Mouse (Mus musculus) liver, embryonic 15.5 days (tissue): ENCODE data around the gene Rapgef3. TPM values are rescaled to one million over a fixed set of nuclear protein-coding genes. Genes with fewer than 3 reads are reported as not detected.

ENCODE experiments used
- ATAC-seq: fragments of 200-750 bp; cut with Nextera tagmentation; 2 replicates; pipeline ENCODE4 v1.8.0; 2017; ENCODE audit warnings: moderate number of reproducible peaks, mild to moderate bottlenecking, moderate library complexity; ENCODE audit not compliant: insufficient read depth
- H3K27ac ChIP-seq: fragments of 300-500 bp; sonication (generic); replicated peaks from 2 replicates; pipeline ENCODE4 v1.5.1; 2015; ENCODE audit warnings: mild to moderate bottlenecking, inconsistent platforms
- H3K27me3 ChIP-seq: fragments of 300-500 bp; sonication (generic); 2 replicates; pipeline ENCODE4 v1.6.1; 2015; ENCODE audit warnings: mild to moderate bottlenecking, inconsistent platforms
- H3K36me3 ChIP-seq: fragments of 300-500 bp; sonication (generic); replicated peaks from 2 replicates; pipeline ENCODE4 v1.6.1; 2015; ENCODE audit warnings: moderate library complexity, mild to moderate bottlenecking, inconsistent platforms
- H3K4me1 ChIP-seq: fragments of 300-500 bp; sonication (generic); replicated peaks from 2 replicates; pipeline ENCODE4 v1.6.1; 2015; ENCODE audit warnings: inconsistent platforms
- H3K4me2 ChIP-seq: fragments of 300-500 bp; sonication (generic); 2 replicates; pipeline ENCODE4 v1.6.1; 2015; ENCODE audit warnings: moderate library complexity, mild to moderate bottlenecking, inconsistent platforms
- H3K4me3 ChIP-seq: fragments of 300-500 bp; sonication (generic); replicated peaks from 2 replicates; pipeline ENCODE4 v1.5.1; 2015; ENCODE audit warnings: mild to moderate bottlenecking, inconsistent platforms
- H3K9ac ChIP-seq: fragments of 300-500 bp; sonication (generic); 2 replicates; pipeline ENCODE4 v1.6.1; 2015; ENCODE audit warnings: moderate library complexity, mild to moderate bottlenecking, inconsistent platforms
- H3K9me3 ChIP-seq: fragments of 300-500 bp; sonication (generic); replicated peaks from 2 replicates; pipeline ENCODE4 v1.6.1; 2016; ENCODE audit warnings: inconsistent platforms
- WGBS: fragments of 180-500 bp; shearing (Covaris S2); methylation state at CpG from one replicate; pipeline ENCODE4 v1.1.7; 2015; ENCODE audit warnings: mixed read lengths; ENCODE audit not compliant: insufficient replicate concordance; 5-methylcytosine and 5-hydroxymethylcytosine counted together
- polyA plus RNA-seq: library from polyadenylated mRNA; unstranded; fragments of >200 nt; fragmentation: Nextera tagmentation; extraction: Ambion mirVana; gene quantifications from 2 replicates; pipeline ENCODE4 v1.2.1, GENCODE M21; 2015

The Rapgef3 gene
- polyA plus RNA-seq, 1 experiment from 2014 or later = 2.1 TPM

DNA sequence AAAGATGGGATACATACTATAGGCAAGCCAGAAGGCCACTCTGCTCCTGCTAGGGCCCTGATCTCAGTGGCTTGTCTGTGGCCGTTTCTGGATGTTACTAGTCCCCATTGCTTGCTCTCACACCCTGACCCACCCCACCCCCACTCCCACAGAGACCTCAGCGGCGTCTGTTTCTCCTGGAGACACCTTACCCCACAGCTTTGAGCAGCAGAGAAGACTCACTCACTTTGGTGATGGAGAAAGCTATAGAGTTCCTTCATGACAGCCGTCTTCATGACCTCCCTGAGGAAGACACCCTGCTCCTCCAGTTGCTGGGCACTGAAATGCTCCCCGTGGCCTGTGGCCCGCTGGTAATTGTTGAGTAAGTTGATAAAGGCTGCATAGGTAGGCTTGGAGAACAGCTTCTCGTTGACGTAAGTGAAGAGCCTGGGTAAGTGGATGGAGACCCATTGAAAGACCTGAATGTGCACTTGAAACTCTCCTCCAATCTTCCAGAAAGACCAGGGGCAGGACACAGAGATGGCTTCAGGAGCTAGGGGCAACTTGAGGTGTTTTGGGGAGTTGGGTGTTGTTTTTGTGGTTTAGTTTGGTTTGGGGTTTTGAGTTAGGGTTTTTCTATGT, 49.1 kb downstream of the Rapgef3 start:
- Histone ChIP-seq H3K4me3 (no peak overlapping the region), H3K9me3 (no peaks in the 10 kb centered on the region), H3K4me1 (no peaks in the 10 kb centered on the region), H3K36me3 (no peaks in the 10 kb centered on the region), H3K9ac (no peak overlapping the region), H3K4me2 (no peak overlapping the region), H3K27me3 (0 out of 2 replicates have a peak, but pooled peaks cover 3% of the 10 kb centered on the region), H3K27ac (no peak overlapping the region)
- 61% methylated on average over 8 of the region's 8 CpGs for WGBS
- no peak for ATAC-seq

DNA sequence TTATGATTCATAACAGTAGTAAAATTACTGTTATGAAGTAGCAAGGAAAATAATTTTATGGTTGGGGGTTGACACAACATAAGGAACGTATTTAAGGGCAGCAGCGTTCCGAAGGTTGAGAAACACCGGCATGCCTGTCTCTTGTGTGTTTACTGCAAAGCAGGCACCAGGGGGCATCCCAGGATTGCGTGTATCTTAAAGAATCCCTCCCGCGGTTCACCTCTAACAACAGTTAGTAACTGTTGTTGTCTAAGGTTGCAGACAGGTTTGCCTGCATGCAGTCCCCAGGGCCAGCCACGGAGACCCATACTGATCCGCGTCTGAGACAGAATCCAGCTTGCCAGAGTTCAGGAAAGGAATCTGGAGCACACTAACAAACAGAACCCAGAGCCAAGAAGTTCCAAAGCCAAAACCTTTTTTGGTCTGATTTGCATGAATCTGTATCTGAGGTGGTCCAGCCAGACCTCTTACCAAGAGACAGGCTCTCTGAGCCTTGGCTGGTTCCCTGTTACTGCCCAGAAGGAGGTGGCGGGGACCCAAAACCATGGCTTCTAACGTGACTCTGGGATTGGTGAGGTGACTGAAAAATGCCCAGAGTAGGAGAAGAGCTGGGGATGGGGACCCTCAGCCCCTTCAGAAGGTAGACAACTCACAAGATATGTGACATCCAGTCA, 49.8 kb downstream of the Rapgef3 start:
- no peak overlapping the region for H3K4me3 ChIP-seq
- 22% methylated on average over 12 of the region's 12 CpGs for WGBS
- H3K36me3 ChIP-seq = no peaks in the 10 kb centered on the region
- H3K9me3 ChIP-seq = no peaks in the 10 kb centered on the region
- H3K9ac ChIP-seq = no peak overlapping the region
- no peak overlapping the region for H3K27ac ChIP-seq
- H3K4me1 ChIP-seq = no peaks in the 10 kb centered on the region
- H3K4me2 ChIP-seq = no peak overlapping the region
- H3K27me3 ChIP-seq = 0 out of 2 replicates have a peak, but pooled peaks cover 3% of the 10 kb centered on the region
- no peak for ATAC-seq

DNA sequence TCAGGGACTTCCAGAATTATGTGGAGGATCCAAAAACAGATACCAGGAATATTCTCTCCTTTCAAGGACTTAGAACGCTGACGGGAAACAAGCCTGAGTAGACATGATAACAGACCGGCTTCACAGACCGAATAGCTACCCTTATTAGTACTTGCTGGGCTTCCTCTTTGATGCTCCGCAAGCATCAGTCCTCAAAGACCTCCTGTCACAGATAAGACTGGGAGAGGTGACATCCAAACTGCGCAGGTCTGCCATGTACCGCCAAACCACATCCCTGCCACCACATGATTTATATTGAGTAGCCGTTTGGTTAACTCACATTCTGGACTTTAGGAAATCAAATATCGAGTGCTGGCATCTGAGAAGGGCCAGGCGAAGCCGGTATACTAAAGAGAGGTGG, 51.0 kb downstream of the Rapgef3 start:
- H3K4me3 ChIP-seq = no peak overlapping the region

DNA sequence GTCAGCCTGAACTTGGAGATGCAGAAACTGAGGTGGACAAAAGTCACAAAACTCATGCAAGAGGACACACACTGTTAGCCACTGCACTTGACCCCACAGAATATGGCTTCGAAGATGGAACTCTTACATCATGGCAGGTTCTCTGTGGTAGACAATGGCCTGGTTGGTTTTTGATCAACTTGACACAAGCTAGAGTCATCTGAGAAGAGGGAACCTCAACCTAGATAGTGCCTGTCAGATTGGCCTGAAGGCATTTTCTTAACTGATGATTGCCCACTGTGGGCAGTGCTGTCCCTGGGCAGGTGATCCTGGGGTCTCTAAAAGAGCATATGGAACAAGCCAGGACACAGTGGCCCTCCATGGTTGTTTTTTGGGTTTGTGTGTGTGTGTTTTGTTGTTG, 52.0 kb downstream of the Rapgef3 start:
- 77% methylated on average over 1 of the region's 1 CpGs for WGBS
- no peak overlapping the region for H3K4me2 ChIP-seq
- H3K9me3 ChIP-seq = no peaks in the 10 kb centered on the region
- no peak overlapping the region for H3K9ac ChIP-seq
- peaks cover 6% of the 10 kb centered on the region; the same call in 1 of the 2 replicates for H3K27me3 ChIP-seq
- no peaks in the 10 kb centered on the region for H3K4me1 ChIP-seq
- H3K27ac ChIP-seq = no peak overlapping the region
- H3K36me3 ChIP-seq = no peaks in the 10 kb centered on the region
- no peak overlapping the region for H3K4me3 ChIP-seq
- ATAC-seq = no peak

More for the DNA sequence above, 51.0 kb downstream of the Rapgef3 start:
- WGBS = 45% methylated on average over 11 of the region's 11 CpGs
- H3K36me3 ChIP-seq = no peaks in the 10 kb centered on the region
- no peak for ATAC-seq
- H3K4me2 ChIP-seq = no peak overlapping the region
- no peaks in the 10 kb centered on the region for H3K4me1 ChIP-seq
- H3K9me3 ChIP-seq = no peaks in the 10 kb centered on the region
- H3K27ac ChIP-seq = no peak overlapping the region
- H3K9ac ChIP-seq = no peak overlapping the region
- H3K27me3 ChIP-seq = 0 out of 2 replicates have a peak, but pooled peaks cover 3% of the 10 kb centered on the region

DNA sequence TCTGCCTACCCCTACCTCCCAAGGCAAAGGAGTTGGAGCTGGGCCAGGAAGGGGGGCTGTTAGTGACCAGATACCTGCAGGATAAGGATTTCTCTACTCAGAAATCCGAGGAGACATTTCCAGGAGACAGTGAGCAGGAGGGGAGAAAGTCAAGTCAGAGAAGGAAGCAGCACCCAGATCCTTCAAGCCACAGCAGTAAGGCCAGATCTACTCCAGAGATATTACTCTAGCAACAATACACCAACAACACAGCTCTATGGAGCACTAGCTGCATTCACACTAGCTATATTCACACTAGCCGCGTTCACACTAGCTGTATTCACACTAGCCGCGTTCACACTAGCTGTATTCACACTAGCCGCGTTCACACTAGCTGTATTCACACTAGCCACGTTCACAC, 52.7 kb downstream of the Rapgef3 start:
- 77% methylated on average over 8 of the region's 8 CpGs for WGBS
- H3K4me1 ChIP-seq = no peaks in the 10 kb centered on the region

DNA sequence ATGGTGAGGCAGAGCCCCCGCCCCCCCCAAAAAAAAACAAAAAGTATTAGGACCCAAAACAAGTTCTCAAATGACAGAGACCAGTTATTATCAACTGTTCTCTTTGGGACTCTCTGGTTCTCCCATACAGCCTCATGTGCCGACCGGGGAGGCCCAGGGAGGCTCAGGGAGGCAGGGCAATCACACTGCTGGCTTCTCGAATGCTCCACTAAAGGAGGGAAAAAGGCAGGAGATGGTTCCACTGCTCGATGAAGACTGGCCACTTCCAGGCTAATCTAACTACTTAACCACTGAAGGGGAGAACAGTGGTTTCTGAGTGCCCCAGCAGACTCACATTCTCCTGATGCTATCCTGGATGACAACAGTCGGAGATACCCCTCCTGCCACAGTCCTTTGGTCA, 55.2 kb downstream of the Rapgef3 start:
- Histone ChIP-seq H3K9me3 (no peaks in the 10 kb centered on the region), H3K4me2 (no peak overlapping the region), H3K27me3 (peaks cover 6% of the 10 kb centered on the region; the same call in 1 of the 2 replicates), H3K27ac (no peak overlapping the region), H3K9ac (no peak overlapping the region), H3K4me1 (no peaks in the 10 kb centered on the region), H3K36me3 (no peaks in the 10 kb centered on the region), H3K4me3 (no peak overlapping the region)
- 47% methylated on average over 6 of the region's 6 CpGs for WGBS
- ATAC-seq = no peak

More for the DNA sequence above, 52.7 kb downstream of the Rapgef3 start:
- Histone ChIP-seq H3K27me3 (peaks cover 9% of the 10 kb centered on the region; the same call in 1 of the 2 replicates), H3K9me3 (no peaks in the 10 kb centered on the region), H3K9ac (no peak overlapping the region), H3K4me2 (no peak overlapping the region), H3K36me3 (no peaks in the 10 kb centered on the region), H3K4me3 (no peak overlapping the region), H3K27ac (no peak overlapping the region)
- ATAC-seq = no peak

DNA sequence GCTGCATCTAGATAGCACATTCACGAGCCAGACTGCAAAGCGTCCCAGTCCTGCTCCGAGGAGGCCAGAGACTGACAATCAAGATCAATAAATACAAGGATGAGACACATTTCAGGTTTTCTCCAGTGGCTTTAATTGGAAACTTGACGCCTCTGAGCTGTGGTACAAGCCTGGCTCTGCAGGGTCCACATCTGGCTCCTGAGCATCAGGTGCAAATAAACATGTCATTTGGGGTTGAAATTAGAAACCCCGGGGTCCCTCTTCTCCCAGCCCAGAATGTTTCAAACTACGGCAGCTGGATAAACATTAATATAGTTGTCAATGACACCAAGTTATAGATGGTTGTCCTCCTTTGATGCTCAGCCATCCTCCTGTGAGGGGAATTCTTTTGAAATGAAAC, 56.9 kb downstream of the Rapgef3 start:
- Histone ChIP-seq H3K36me3 (no peaks in the 10 kb centered on the region), H3K4me2 (no peak overlapping the region), H3K27ac (no peak overlapping the region), H3K4me3 (no peak overlapping the region), H3K9me3 (no peaks in the 10 kb centered on the region), H3K9ac (no peak overlapping the region), H3K27me3 (peaks cover 6% of the 10 kb centered on the region; the same call in 1 of the 2 replicates), H3K4me1 (peaks cover 6% of the 10 kb centered on the region)
- WGBS = 62% methylated on average over 6 of the region's 6 CpGs
- no peak for ATAC-seq

DNA sequence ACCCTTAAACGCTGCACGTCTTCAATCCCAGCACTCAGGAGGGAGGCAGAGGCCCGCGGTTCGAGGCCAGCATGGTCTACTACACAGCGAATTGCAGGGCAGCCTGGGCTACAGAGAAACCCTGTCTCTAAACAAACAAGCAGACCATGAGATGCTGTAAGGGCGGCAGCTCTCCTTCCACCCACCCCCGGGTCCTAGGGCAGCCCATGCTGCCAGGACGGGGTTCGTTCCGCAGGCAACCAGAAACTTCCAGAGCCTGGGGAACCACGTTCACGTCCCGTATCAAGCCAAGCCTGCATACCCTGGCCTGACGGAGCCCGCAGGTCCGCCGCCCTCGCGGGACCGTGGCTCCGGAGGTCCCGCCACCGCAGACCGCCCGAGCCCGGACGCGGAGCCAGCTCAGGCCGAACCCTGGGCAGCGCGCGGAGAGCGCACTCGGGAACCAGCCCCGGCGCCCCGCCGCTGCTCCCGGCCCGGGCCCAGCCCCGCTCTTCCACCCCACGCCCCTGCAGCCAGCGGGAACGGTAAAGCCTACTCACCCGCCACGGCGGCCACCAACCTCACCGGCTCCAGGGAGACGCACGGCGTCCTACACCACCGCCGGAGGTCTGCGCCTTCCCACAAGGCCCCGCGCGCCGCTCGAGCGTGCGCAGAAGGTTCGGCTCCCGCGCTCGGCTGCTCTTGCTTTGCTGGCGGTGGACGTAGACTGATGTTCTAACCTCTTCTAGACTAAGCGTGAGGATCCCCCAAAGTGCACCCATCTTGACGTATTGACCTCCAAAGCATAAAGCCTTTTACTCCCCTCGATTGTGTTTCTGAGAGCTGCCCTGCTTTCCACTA, 62.3 kb downstream of the Rapgef3 start, which contains the start of gene Rpap3:
TSS of gene Rpap3 (minus strand) at position 615 of the 840 bp plus-strand sequence.
- Histone ChIP-seq H3K4me2 (peak within 1 kb of the TSS; percentile 83), H3K4me3 (peak within 1 kb of the TSS; percentile 83), H3K27me3 (peaks cover under 1% of the 10 kb centered on the region; the same call in 1 of the 2 replicates), H3K9me3 (no peaks in the 10 kb centered on the region), H3K9ac (peak within 1 kb of the TSS; percentile 84), H3K27ac (peak within 1 kb of the TSS; percentile 61), H3K36me3 (peaks cover 11% of the 10 kb centered on the region), H3K4me1 (peaks cover 15% of the 10 kb centered on the region)
- WGBS = under 1% methylated on average over 71 of the region's 71 CpGs
- peak; percentile 92 for ATAC-seq

DNA sequence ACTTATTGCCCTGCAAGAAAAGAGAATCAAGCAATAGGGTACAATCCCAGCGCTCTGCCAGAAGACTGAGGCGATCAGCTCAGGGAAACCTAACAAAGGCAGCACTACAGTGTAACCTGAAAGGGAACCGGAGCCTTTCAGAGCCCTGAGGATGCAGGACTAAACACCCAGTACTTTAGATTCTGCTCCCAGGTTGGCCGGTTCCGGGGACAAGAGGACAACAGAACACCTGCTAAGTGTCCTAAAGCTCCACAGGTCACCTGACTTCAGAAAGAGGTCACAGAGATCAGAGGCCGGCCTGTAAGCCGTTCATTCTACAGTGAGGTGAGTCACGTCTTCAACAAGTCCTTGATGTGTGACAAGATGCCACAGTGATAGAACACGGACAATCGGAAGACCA, 71.2 kb downstream of the Rapgef3 start:
- 81% methylated on average over 10 of the region's 10 CpGs for WGBS
- Histone ChIP-seq H3K36me3 (peaks cover 81% of the 10 kb centered on the region), H3K9ac (no peak overlapping the region), H3K27ac (no peak overlapping the region), H3K4me3 (no peak overlapping the region), H3K4me2 (no peak overlapping the region), H3K27me3 (no peaks in the 10 kb centered on the region), H3K9me3 (no peaks in the 10 kb centered on the region), H3K4me1 (no peaks in the 10 kb centered on the region)
- no peak for ATAC-seq
